Mouse (Mus musculus): ENCODE measurements around the gene Ddx41.

Ddx41 gene

DNA sequence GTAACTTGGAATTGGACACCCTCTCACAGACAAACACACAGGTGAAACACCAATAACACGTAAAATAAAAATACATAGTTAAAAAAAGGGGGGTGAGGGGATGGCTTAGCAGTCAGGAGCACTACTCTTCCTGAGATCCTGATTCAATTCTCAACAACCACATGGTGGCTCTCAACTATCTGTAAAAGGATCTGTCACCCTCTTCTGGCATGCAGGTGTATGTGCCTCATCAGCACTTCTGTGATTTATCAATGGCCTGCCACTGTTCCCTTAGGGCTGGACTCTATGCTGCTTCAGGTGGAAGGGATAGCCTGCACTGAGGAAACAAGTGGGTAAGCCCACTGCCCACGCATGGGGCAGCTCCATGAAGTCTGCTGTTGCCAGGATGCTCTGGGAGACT lies 4.5 kb upstream of the Ddx41 start:
- no peak for DNase-seq

DNA sequence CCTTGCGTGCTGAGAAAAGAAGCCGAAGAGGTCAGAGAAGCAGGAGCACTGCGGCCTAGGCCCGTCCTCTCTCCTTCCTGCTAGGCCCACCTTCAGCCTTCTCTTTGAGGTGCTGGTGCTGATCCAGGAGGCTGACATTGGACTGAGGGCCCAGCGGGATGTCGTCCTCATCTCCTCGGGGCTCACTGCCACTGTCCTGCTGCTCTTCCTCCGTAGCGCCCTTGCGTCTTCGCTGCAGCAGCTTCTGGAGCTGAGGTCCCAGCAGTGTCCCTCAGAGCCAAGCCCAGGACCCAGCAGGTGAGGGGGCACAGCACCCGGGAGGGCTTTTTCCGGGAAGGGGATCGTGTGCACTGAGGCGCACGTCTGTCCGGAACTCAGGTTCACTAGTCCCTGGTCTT lies 663 bp downstream of the Ddx41 start:
- DNase-seq = no peak

DNA sequence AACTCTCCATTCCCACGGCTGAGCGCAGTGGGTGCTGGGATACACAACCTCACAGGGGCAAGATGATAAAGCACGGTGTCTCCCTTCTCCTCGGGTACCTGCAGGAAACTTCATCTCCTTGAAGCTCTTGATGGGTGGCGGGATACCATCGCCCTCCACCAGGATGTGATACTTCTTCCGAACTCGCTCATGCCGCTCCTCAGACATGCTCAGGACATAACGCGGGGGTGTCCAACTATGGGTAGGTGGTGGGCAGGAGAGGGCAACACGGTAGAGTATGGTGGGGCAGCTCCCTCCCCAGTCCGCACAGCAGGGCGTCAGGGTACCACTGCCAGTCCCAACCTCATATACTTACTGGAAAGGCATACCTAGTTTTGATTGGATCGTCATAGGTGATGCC lies 1.3 kb downstream of the Ddx41 start:
- no peak for DNase-seq

DNA sequence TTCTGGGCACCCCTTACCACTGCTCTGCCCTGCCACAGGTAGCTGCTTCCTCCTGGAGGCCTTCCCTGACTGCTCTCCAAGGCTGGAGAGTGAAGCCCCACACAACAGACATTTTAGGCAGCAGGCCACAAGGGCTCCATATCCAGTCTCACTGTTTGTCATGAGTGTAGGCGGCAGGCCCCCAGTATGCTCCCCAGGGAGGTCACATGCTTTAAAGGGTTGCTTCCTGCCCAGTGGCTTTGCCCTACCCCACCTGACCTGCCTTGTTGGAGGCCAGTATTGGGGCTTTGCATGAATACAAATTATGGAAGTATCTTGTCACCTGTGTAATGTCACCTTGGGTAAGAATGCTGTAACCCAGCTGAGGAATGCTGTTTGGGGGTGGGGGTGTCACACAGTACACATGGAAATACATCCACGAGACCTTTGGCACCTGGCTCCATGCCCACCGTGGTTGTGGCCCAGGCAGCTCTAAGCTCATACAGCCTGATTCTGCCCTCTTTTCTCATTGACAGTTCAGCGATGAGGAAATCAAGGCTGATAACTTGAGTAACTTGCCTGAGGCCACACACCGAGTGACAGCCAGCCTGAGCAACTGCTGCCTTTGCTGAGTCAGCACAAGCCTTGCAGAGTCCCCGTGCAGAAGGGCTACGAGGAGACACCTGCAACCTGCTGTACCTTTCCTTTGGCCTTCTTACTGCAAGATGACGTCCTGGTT lies 7.1 kb downstream of the Ddx41 start, which contains the start of gene Dok3:
Gene Dok3, minus strand, starts transcription at position 99 of the 718 bp plus-strand sequence.
- DNase-seq = no peak

DNA sequence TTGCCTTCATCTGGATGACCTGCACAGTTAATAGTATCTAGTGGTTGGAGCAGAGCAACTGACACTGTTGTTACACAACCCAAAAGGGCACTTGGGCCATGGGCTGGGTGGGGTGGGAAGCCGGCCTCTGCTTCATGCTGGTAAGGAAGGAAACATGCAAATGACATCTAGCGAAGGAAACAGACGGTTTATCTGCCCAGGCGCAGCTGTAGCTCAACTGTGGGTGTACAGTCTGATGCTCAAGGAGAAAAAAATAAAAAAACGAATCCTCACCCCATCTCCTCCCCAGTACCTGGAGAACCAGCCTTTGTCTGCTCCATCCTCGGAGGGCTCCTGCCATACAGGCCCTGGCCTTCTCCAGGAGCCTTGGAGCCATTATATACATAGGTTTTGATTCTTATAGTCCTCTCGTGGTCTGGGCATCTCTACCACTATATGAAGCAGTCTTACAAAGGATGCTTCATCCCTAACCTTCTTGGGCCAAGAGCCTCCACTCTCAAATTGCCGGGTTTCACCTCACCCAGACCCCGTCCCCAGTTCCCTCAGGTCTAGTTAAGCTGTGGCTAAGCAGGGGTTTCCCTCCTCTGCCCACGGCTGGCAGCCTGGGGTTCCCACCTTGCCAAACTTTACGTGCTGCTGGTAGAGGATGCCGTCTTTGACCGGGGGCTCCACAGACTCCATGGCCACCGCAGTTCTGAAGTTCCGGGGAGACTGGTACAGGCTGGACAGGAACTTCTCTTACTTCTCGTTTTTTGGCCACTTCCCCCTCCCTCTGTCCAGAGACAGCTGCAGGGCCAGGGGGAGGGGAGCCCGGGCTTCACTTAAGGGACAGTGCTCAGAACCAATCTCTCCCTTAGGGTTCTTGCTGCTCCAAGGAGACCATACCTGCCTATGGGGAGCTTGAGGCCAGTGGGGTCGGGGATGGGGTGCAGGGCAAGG lies 8.4 kb downstream of the Ddx41 start:
- no peak for DNase-seq

DNA sequence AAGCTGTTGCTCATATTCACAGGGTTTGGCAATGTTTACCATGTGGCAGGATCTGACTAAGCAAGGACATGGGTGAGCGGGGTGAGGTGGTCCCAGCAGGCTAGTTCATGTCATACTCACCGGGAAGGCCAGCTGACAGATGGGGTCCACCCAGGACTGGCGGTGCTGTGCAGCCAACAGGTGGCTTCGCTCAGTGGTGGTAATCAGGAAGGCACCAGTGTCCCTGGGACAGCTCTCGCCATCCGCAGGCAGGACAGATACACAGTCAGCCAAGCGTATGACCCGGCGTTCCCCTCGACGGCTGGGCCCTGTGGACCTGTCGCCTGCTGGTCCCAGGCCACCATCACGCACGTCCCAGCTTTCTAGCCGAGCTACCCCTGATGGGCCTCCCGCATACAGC lies 9.2 kb downstream of the Ddx41 start:
- DNase-seq = no peak

DNA sequence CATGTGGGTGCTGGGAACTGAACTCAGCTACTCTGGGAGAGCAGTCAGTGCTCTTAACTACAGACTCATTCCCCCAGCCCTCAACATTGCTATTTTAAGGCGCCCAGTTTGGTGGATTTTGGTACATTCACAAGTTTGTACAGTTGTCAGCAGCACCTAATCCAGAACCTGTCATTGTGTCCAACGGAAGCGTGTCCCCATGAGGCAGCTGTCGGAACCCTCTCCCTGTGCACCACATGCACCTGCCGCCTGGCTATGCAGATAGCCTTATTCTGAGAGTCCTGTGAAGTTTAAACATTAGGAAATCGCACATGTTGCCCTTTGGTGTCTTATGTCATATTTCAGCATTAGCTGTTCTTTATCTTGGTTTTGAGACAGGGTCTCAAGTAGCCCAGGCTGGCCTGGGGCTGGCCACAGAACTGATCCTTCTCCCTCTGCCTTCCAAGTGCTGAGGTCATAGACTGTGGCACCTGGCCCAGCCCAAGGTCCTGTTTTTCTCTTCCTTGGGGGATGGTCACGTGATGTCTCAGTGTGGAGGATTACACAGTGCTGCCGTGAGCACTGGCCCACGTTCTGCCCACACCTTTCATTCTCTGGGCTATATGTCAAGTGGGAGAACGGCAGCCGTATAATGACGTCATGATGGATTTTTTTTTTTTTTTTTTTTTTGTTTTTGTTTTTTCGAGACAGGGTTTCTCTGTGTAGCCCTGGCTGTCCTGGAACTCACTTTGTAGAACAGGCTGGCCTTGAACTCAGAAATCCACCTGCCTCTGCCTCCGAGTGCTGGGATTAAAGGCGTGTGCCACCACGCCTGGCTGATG lies 10.5 kb downstream of the Ddx41 start:
- no peak for DNase-seq

DNA sequence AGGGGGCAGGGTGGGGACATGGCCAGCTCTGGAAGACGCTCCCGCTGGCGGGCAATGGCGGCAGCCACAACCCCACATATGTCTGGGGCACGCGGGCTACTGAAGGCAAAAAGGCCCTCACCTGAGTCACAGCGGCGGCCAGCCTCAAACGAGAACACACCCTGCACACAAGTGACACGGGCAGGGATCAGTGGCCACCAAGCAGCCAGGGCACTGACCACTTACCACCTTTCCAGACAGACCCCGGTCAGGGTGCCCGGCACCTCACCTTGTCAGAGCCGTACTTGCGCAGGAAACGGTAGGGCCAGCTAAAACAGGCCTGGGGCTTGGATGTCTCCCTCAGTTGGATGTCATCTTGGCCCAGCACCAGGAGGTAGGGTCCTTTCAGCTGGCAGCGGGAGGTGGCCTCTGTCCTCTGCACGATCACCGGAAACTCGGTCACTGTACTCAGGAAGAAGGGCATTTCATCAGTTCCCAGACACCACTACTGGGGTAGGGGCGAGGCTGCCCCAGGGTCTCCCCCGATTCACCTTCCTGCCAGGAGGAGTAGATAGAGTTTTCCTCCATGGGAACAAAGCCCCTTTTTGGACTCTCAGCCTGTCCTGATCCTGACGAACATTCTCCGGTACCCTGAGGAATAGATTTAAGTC lies 12.4 kb downstream of the Ddx41 start:
- no peak for DNase-seq

DNA sequence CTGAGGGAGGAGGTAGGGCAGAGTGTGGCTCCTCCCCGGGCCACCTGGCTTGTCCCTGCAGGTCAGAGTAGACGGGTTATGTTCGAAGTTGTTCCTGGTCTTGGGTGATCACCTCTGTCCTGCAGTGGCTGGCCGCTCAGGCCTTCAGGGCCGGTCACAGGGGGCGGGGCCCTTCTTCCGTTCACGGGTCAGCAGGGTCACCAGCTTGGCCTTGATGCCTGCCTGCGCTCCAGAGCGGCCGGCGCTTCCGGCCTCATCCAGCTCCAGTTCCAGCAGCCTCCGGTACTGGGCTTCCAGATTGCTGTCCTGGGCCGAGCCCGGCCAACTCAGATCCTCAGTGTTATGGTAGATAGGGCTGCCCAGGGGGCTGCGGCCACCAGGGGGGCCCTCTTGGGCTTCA lies 13.2 kb downstream of the Ddx41 start:
- DNase-seq = no peak

DNA sequence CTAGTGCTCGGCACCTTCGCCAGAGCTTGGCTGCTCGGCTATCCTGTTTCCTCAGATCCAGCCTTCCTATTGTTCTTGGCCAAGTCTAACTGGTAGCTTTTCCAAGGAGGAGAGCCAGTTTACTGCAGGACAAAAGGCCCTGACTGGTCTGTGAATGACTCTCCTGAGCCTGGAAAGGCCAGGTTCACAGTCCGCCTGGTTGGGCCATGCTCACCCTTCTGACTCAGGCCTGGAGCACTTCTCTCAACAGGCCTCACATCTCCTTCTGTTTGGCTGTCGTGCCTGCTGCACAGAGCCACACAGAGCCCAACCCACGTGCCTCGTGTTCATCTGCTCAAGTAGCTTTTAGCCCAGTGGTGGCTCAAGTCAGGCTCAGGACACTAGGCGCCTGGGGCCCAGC lies 13.7 kb downstream of the Ddx41 start:
- DNase-seq = no peak

DNA sequence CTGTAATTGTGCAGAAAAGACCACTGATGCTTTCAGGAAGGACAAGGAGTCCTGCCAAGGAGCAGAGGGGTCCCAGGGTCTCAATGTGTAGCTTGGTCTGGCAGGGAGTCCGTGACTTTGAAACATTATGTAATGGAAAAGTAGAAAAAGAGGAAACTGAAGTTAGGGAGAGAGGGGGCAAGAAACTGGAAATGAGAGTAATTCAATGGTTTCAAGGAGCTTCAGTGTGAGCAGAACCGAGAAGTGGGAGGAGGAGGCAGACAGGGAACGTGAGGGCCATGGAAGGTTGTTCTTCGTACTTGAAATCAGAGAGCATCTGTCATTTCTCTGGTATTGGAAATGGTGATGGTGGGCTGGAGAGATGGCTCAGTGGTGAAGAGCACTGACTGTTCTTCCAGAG lies 16.9 kb downstream of the Ddx41 start:
- DNase-seq = no peak

DNA sequence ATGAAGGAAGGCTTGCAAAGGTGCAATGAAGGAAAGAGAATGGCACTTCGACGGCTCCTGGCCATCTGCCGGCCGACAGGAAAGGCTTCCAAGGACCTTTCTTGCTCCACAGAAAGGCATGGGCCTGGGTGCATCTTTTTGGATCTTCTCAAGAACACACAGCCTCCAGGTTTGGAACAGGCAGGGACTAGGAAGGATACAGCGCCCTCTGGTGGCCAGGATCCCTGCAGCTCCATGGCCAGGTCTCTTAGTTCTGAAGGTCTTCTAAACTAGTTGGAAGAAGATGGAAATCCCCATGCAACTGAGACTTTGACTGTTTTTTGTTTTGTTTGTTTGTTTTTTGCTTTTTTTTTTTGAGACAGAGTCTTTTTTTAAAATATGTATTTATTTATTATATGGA lies 19.5 kb downstream of the Ddx41 start:
- DNase-seq = peak; percentile 75 to 82

DNA sequence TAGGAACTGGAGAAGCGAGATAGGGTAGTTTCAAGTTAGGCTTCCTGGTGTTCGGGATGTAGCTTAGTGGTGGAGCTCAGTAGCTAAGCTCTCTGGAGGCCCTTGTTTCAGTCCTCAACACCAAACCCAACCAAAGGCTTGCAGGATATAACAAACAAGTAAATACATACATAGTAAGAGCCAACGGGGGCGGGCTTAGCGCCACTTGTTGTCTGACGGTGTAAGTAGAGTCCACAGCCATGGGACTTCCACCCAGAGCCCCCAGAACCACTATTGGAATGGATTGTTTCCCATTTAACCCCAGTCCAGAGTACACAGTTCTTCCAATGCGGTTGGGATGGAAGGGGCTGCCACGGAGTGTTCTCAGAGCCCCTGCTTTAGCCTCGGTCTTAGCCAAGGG lies 22.6 kb downstream of the Ddx41 start:
- DNase-seq = no peak

DNA sequence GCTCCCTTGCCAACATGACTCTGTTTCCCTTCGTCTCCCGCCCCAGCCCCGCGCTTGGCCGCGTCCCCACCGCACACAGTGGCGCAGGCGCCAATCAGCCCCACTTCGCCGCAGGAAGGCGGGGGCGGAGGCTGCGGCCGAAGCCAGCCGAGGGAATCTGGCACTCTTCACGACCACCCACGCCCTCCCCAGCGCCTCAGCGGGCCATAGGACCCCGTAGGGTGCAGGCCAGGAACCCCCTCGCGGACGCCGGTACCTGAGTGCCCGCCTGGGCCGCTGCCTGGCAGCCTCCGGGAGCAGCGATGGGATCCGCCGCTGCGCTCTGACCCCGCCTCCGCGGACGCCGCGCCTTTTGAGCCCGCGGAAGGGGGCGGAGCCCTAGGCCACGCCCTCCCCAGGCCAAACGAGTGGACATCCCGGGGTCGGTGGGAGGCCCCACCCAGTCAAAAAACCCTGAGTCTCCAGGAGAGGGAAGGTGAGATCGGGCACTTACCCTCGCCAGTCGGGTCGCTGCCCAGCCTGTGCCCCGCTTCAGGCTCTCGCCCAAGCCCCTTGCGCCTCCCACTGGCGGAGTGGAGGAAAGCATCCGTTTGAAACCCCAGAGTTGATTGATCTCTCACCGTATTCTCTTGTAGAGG lies 23.2 kb downstream of the Ddx41 start, which contains the start of gene Pdlim7:
Gene Pdlim7, minus strand, starts transcription at position 566 of the 638 bp plus-strand sequence.
- peak; percentile 82 to 86 for DNase-seq

DNA sequence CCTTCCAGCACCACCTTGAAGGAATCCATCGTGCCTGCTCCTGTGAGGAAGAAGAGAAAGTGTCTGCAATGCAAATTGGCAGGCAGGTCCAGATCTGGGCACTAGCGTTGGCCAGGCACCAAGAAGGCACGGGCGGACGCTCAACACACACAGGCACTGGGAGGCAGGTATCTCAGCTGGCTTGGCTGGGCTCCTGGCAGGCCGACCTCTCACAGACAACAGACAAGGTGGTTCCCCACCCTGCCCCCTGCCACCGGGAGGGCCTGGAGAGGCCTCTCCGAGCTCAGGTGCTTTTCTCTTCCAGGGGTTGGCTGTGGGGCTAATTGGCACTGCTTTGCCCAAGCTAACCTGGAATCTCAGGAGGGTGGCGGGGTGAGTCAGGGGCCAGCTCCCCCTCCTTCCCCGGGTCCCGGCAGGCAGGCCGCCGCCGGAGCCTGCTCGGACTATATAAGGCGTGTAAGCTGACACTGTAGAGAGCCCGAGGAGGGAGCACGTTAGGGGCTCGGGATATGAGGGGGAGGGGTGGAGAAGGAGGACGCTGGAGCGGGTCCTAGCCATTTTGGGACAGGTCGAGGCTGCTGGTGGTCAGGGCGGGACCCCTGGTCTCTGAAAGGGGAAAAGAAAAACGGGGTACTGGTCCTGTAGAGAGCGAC lies 24.0 kb downstream of the Ddx41 start:
- peak; percentile 23 to 35 for DNase-seq

DNA sequence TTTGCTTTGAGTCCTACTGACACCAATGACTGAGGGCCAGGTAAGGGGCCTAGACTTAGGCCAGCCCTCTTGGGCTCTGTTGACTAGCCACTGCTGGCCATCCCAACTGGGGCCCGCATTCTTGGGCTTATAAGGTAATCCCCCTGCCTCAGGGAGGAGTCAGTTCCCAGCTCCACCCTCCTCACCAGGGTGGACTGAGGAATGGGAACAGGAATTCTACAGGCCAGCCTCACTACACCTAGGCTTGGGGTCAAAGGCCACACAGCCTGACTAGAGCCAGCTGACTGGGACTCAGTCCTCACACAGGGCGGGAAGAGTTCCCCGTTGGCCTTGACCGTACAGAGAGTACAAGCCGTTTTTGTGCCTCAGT lies 25.0 kb downstream of the Ddx41 start:
- no peak for DNase-seq

DNA sequence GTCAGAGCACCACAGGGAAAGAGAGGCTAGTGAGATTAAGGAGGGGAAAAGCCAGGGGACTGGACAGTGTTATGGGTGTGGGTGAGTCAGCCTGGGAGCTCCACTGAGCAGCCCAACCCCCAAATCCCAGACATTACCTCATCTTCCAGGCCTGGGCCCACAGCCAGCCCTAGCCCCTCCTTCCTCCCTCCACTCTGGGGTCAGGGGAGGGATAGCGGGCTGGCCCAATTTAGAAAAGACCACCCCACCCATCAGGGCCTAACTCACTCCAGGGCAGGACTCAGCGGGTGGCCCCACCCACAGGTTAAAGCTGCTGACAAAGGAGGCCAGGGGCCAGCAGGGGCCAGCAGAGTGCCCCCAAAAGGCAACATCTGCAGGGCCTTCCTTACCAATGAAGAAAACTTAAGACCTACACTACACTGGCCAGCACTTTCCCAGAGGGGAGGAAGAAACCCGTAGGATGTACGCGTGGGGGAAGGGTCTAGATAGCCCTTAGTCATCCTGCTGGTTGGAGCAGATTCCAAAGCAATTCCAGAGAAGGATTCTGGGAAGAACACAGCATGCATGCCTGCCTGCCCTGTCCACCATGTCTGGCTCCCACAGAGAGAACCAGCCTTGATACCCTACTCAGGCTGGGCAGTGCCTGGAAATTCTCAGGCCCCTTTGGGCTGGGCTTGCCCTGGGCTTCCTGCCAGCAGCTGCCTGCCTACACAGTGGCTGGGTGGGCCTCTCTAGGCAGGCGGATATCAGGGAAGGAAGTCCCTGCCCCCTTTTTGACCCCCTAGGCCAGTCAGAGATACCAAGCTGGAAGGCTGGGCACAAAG lies 25.6 kb downstream of the Ddx41 start:
- no peak for DNase-seq

DNA sequence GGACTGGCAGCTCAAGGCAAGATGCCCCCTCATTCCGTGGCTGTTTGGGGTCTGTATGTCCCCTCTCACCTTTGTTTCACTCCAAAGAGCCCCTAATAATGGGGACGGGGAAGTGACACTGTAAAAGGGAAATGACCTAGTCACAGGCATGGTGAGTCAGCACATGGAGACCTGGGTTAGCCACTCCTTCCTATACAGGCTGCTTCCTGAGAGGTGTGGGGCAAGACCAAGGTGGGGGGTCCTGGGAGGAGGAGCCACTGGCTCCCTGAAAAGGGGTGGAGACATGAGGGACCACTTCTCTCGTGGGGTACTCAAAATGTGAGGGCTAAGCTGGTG lies 26.2 kb downstream of the Ddx41 start:
- no peak for DNase-seq

DNA sequence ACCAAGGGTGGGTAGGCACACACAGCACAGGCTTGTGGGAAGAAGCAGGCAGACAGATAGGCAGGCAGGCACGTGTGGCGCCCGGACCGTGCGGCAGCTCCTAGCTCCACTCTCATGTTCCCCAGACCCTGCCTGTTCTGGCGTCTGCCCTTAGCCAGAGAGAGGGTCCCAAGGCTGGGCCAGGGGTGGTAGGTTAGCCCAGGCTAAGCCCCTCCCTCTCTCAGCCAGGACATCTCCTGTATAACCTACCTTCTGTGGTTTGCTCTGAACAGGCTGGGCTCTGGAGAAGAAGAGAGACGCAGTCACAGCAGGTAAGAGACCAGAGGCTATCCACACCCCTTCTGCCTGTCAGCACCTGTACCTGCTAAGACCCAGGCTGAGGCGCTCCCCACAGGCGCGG lies 27.9 kb downstream of the Ddx41 start:
- no peak for DNase-seq

DNA sequence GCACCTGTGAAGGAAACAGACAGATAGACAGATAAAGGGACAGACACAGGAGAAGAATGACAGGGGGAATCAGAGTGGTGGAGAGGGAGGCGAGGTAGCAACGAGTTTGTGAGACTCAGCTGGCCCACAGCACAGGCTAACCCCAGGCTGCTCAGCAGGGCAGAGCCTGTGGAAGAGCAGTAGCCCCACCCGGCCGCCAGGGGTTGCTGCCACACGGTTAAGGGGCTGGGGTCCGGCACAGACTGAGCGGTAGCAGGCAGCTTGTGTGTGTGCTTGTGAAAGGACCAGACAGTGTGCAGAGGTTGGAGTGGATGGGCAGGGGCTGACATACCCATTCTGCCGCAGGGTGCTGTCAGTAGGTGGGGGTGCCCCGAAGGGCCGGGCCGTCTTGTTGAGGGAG lies 28.6 kb downstream of the Ddx41 start:
- DNase-seq = no peak

DNA sequence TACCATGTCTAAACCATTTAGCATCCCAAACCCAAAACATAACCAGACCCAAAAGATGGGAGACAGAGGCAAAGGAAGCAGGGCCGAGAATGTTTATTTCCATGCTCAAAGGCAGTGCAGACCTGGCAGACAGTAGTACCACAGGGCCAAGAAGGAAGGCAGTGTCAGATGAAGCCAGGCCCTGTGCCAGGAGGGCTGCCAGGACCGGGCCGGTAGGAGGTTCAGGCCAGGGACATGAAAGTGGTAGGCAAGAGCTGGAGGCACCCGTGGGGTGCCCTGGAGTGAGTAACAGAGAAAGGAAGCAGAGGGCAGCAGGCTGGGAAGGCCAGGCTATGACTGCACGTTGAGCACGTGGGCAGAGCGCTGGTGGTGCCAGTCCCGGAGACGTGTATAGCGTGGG lies 29.8 kb downstream of the Ddx41 start:
- DNase-seq = no peak

All from thymus, postnatal 36 days (tissue).